Mouse (Mus musculus): ENCODE data around the gene Pcbp2. TPM values are rescaled to one million over a fixed set of nuclear protein-coding genes. Genes with fewer than 3 reads are reported as not detected.

Pcbp2 gene
- polyA plus RNA-seq, 1 experiment from 2014 or later = 220 TPM

DNA sequence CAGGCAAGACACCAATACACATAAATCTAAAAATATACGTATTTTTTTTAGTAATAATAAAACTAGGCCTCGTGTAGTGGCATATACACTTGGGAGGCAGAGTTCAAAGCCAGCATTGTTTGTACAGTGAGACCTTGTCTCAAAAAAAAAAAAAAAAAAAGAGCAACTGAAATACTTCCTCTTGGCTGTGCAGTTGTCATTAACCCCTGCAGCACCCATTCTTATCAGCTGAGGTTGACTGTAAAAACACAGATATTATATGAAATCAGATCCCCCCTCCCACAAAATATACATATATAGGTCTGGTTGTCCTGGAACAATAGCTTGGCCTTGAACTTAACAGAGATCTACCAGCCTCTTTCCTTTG lies 36.1 kb downstream of the Pcbp2 start:
- peaks cover 21% of the 10 kb centered on the region for H3K36me3 ChIP-seq (ENCODE audit: control insufficient read depth, insufficient read depth, low read length)
- peaks cover 7% of the 10 kb centered on the region for H3K4me1 ChIP-seq (replicated peaks; ENCODE audit: control insufficient read depth, insufficient read depth, low read length)
- no peaks in the 10 kb centered on the region for H3K27me3 ChIP-seq (replicated peaks; ENCODE audit: control insufficient read depth, insufficient read depth, low read length)
- WGBS = 55% methylated on average over 2 of the region's 2 CpGs
- DNase-seq (ENCODE audit: low spot score) (no peak), ATAC-seq (replicated peaks; ENCODE audit: low FRiP score) (no peak)
- H3K27ac ChIP-seq (ENCODE audit: low read depth, low read length) = no peak overlapping the region
- no peaks in the 10 kb centered on the region for H3K9me3 ChIP-seq (ENCODE audit: control insufficient read depth, low read length)
- H3K9ac ChIP-seq (ENCODE audit: low read depth, low read length) = no peak overlapping the region
- H3K4me2 ChIP-seq = no peak overlapping the region
- H3K4me3 ChIP-seq (ENCODE audit: low read depth, low read length) = no peak overlapping the region

DNA sequence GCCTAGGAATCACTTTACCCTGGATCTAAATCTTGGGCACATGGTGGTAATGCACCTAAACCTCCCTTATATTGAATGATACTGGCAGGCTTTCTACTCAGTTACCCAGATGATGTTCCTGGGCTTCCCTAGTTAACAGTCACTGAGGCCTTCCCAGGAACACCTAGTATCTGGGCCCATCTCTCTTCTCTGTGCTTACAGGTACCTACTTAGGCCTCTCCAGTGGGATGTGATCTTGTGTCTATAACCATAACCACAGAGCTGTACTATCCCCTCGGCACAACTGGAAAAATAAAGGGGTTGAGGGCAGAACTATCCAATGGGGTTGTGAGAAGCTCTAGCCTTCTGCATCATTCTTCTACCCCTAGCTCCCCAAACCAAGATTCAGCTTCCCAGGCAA lies 36.5 kb downstream of the Pcbp2 start:
- Histone ChIP-seq H3K9ac (ENCODE audit: low read depth, low read length) (no peak overlapping the region), H3K27me3 (replicated peaks; ENCODE audit: control insufficient read depth, insufficient read depth, low read length) (no peaks in the 10 kb centered on the region), H3K4me1 (replicated peaks; ENCODE audit: control insufficient read depth, insufficient read depth, low read length) (peaks cover 11% of the 10 kb centered on the region), H3K4me3 (ENCODE audit: low read depth, low read length) (no peak overlapping the region), H3K4me2 (no peak overlapping the region), H3K9me3 (ENCODE audit: control insufficient read depth, low read length) (no peaks in the 10 kb centered on the region), H3K27ac (ENCODE audit: low read depth, low read length) (no peak overlapping the region), H3K36me3 (ENCODE audit: control insufficient read depth, insufficient read depth, low read length) (peaks cover 17% of the 10 kb centered on the region)
- no peak for ATAC-seq (replicated peaks; ENCODE audit: low FRiP score)
- no peak for DNase-seq (ENCODE audit: low spot score)
- WGBS = 79% methylated on average over 1 of the region's 1 CpGs

DNA sequence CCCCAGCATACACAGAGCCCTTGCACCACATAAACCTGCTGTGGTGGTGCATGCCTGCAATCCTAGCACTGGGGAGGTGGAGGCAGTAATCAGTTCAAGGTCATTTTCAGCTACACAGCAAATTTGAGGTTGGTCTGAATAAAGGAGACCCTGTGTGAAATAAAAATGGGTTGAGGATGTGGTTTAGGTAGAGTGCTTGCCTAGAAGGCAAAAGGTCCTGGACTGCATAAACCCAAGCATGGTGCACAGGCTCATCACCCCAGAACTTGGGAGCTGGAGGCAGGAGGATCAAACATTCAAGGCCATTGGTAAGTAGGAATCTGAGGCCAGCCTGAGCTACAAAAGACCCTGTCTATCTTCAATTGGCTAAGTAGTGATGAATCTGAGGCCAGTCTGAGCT lies 37.2 kb downstream of the Pcbp2 start:
- Histone ChIP-seq H3K9ac (ENCODE audit: low read depth, low read length) (no peak overlapping the region), H3K4me2 (no peak overlapping the region), H3K36me3 (ENCODE audit: control insufficient read depth, insufficient read depth, low read length) (peaks cover 11% of the 10 kb centered on the region), H3K4me3 (ENCODE audit: low read depth, low read length) (no peak overlapping the region), H3K9me3 (ENCODE audit: control insufficient read depth, low read length) (no peaks in the 10 kb centered on the region), H3K27ac (ENCODE audit: low read depth, low read length) (no peak overlapping the region), H3K27me3 (replicated peaks; ENCODE audit: control insufficient read depth, insufficient read depth, low read length) (no peaks in the 10 kb centered on the region), H3K4me1 (replicated peaks; ENCODE audit: control insufficient read depth, insufficient read depth, low read length) (peaks cover 13% of the 10 kb centered on the region)
- ATAC-seq (replicated peaks; ENCODE audit: low FRiP score) (no peak), DNase-seq (ENCODE audit: low spot score) (no peak)

DNA sequence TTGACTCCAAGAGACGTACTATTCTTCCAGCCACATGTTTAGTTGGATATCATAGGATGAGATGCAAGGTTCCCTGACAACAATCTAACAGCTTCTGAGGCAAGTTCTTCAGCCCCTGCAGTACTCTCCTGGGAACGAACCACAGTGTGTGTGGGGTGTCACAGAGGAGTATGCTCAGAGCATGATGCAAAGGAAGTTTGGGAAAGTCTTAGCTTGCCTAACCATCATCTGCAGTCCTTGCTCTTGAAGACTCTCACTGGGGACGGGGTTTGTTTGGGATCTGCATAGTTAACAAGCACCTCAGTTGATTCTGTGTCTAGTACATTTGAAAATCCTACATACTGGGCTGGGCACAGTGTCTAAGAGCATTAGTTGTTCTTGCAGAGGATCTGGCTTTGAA lies 38.0 kb downstream of the Pcbp2 start:
- ATAC-seq (replicated peaks; ENCODE audit: low FRiP score) = no peak
- no peak overlapping the region for H3K9ac ChIP-seq (ENCODE audit: low read depth, low read length)
- peaks cover 13% of the 10 kb centered on the region for H3K4me1 ChIP-seq (replicated peaks; ENCODE audit: control insufficient read depth, insufficient read depth, low read length)
- no peak overlapping the region for H3K27ac ChIP-seq (ENCODE audit: low read depth, low read length)
- 0 out of 2 replicates have a peak, but pooled peaks cover 7% of the 10 kb centered on the region for H3K36me3 ChIP-seq (ENCODE audit: control insufficient read depth, insufficient read depth, low read length)
- no peaks in the 10 kb centered on the region for H3K27me3 ChIP-seq (replicated peaks; ENCODE audit: control insufficient read depth, insufficient read depth, low read length)
- WGBS = 77% methylated on average over 3 of the region's 3 CpGs
- no peak overlapping the region for H3K4me2 ChIP-seq
- no peaks in the 10 kb centered on the region for H3K9me3 ChIP-seq (ENCODE audit: control insufficient read depth, low read length)
- no peak for DNase-seq (ENCODE audit: low spot score)
- no peak overlapping the region for H3K4me3 ChIP-seq (ENCODE audit: low read depth, low read length)

DNA sequence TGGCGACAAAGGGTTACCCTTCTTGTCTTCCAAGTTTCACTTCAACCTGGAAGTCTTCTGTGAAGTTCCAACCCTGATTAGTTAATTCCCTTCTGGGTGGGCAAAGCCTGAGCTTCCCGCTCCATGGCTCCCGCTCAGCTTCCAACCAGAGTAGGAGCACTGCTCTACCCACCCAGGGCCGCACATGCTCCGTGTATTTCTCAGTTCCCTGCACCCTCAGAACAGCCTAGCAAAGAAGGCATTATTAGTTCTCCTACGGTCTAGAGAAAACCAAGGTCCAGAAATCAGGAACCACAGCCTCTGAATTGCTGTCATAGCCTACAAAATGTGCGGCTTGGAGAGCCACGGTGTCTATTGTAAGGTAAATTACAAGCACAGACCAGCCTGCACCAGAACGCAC lies 39.8 kb downstream of the Pcbp2 start:
- WGBS = 10% methylated on average over 9 of the region's 9 CpGs
- Histone ChIP-seq H3K4me2 (peak overlapping the region; percentile 89), H3K4me3 (ENCODE audit: low read depth, low read length) (peak overlapping the region; percentile 60), H3K4me1 (replicated peaks; ENCODE audit: control insufficient read depth, insufficient read depth, low read length) (peaks cover 13% of the 10 kb centered on the region), H3K27me3 (replicated peaks; ENCODE audit: control insufficient read depth, insufficient read depth, low read length) (no peaks in the 10 kb centered on the region), H3K9ac (ENCODE audit: low read depth, low read length) (peak overlapping the region; percentile 47), H3K9me3 (ENCODE audit: control insufficient read depth, low read length) (no peaks in the 10 kb centered on the region), H3K36me3 (ENCODE audit: control insufficient read depth, insufficient read depth, low read length) (no peaks in the 10 kb centered on the region), H3K27ac (ENCODE audit: low read depth, low read length) (peak overlapping the region; percentile 58)
- ATAC-seq (replicated peaks; ENCODE audit: low FRiP score) (no peak; the same call in none of the 2 replicates), DNase-seq (ENCODE audit: low spot score) (no peak)

- ATAC-seq (replicated peaks; ENCODE audit: low FRiP score) = peak; percentile 95
- peak overlapping the region; percentile 60 for H3K4me3 ChIP-seq (ENCODE audit: low read depth, low read length)
- H3K9me3 ChIP-seq (ENCODE audit: control insufficient read depth, low read length) = no peaks in the 10 kb centered on the region
- H3K4me1 ChIP-seq (replicated peaks; ENCODE audit: control insufficient read depth, insufficient read depth, low read length) = peaks cover 15% of the 10 kb centered on the region
- no peaks in the 10 kb centered on the region for H3K36me3 ChIP-seq (ENCODE audit: control insufficient read depth, insufficient read depth, low read length)
- no peaks in the 10 kb centered on the region for H3K27me3 ChIP-seq (replicated peaks; ENCODE audit: control insufficient read depth, insufficient read depth, low read length)
- DNase-seq (ENCODE audit: low spot score) = peak; percentile 91
- H3K4me2 ChIP-seq = peak overlapping the region; percentile 89
- WGBS = 3% methylated on average over 34 of the region's 34 CpGs
- peak overlapping the region; percentile 58 for H3K27ac ChIP-seq (ENCODE audit: low read depth, low read length)
- H3K9ac ChIP-seq (ENCODE audit: low read depth, low read length) = peak overlapping the region; percentile 47
Measured at GRCm38 (mm10) chr15:102510590-102511284, 40.4 kb downstream of the Pcbp2 start.

DNA sequence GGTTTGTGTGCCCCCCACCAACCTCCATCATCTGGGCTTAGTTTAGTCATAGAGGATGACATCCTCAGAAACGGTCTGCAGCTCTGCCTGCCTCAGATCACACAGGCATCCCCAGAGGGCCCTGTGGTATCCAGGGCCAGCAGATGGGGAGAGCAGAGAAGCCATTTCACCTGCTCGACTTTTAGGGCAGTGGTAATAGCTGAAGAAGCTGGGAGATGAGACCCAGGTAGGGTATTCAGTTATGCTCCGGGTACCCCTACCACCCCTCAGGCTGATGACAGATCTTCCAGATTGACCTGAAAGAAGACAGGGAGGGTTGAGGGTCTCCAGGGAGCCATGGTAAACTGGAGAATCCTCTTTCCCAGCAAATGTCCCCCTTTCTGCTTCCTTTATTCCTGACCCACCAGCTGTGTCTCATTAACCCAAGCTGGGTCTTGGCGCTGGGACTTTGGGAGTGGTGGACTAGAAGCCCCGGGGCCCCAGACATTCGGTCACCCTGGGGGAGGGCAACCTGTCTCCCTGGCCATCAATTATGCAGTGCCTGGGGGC lies 41.0 kb downstream of the Pcbp2 start:
- Histone ChIP-seq H3K9me3 (ENCODE audit: control insufficient read depth, low read length) (no peaks in the 10 kb centered on the region), H3K36me3 (ENCODE audit: control insufficient read depth, insufficient read depth, low read length) (no peaks in the 10 kb centered on the region), H3K4me3 (ENCODE audit: low read depth, low read length) (peak overlapping the region; percentile 60; the same call in 1 of the 2 replicates), H3K27ac (ENCODE audit: low read depth, low read length) (no peak overlapping the region; the same call in 1 of the 2 replicates), H3K27me3 (replicated peaks; ENCODE audit: control insufficient read depth, insufficient read depth, low read length) (no peaks in the 10 kb centered on the region), H3K4me1 (replicated peaks; ENCODE audit: control insufficient read depth, insufficient read depth, low read length) (peaks cover 22% of the 10 kb centered on the region), H3K9ac (ENCODE audit: low read depth, low read length) (no peak overlapping the region), H3K4me2 (peak overlapping the region; percentile 89)
- ATAC-seq (replicated peaks; ENCODE audit: low FRiP score) (no peak), DNase-seq (ENCODE audit: low spot score) (no peak)
- 26% methylated on average over 6 of the region's 6 CpGs for WGBS

DNA sequence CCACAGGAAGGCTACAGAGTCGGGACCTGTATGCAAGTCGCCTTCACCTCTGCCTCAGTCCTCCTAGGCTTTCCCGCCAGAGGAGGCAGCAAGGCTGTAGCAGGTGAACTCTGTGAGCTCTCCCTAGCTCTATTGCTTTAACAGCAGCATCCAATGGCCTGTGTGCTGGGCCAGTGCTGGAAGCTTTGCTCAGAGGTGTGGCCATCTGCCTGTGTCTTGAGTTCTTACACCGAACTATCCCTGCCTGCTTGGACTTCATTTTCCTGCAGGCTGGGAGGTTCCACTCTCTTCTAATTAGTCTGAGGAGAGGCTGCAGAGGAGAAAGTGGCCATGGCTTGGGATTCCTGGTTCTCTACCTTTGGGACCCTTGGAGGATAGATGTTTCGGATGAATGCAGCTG lies 41.7 kb downstream of the Pcbp2 start:
- Histone ChIP-seq H3K4me3 (ENCODE audit: low read depth, low read length) (no peak overlapping the region), H3K27me3 (replicated peaks; ENCODE audit: control insufficient read depth, insufficient read depth, low read length) (no peaks in the 10 kb centered on the region), H3K9me3 (ENCODE audit: control insufficient read depth, low read length) (no peaks in the 10 kb centered on the region), H3K9ac (ENCODE audit: low read depth, low read length) (no peak overlapping the region), H3K36me3 (ENCODE audit: control insufficient read depth, insufficient read depth, low read length) (no peaks in the 10 kb centered on the region), H3K4me1 (replicated peaks; ENCODE audit: control insufficient read depth, insufficient read depth, low read length) (peaks cover 23% of the 10 kb centered on the region), H3K4me2 (peak overlapping the region; percentile 89), H3K27ac (ENCODE audit: low read depth, low read length) (0 out of 2 replicates have a peak overlapping the region, but pooled peaks have one; percentile 30)
- DNase-seq (ENCODE audit: low spot score) (no peak), ATAC-seq (replicated peaks; ENCODE audit: low FRiP score) (no peak)
- 48% methylated on average over 5 of the region's 5 CpGs for WGBS

GRCm38 (mm10) chr15:102512471-102512870 lies 42.1 kb downstream of the Pcbp2 start:
- Histone ChIP-seq H3K9ac (ENCODE audit: low read depth, low read length) (no peak overlapping the region), H3K4me3 (ENCODE audit: low read depth, low read length) (no peak overlapping the region), H3K9me3 (ENCODE audit: control insufficient read depth, low read length) (no peaks in the 10 kb centered on the region), H3K4me1 (replicated peaks; ENCODE audit: control insufficient read depth, insufficient read depth, low read length) (peaks cover 23% of the 10 kb centered on the region), H3K27ac (ENCODE audit: low read depth, low read length) (no peak overlapping the region), H3K4me2 (no peak overlapping the region; the same call in 1 of the 2 replicates), H3K36me3 (ENCODE audit: control insufficient read depth, insufficient read depth, low read length) (no peaks in the 10 kb centered on the region), H3K27me3 (replicated peaks; ENCODE audit: control insufficient read depth, insufficient read depth, low read length) (no peaks in the 10 kb centered on the region)
- DNase-seq (ENCODE audit: low spot score) (no peak), ATAC-seq (replicated peaks; ENCODE audit: low FRiP score) (no peak)
